Mouse (Mus musculus) midbrain, postnatal 0 days (tissue): Measurements from ENCODE around the gene Gm28051. TPM values are rescaled to one million over a fixed set of nuclear protein-coding genes. Genes with fewer than 3 reads are reported as not detected.

ENCODE experiments used
- ATAC-seq: fragments of 200-750 bp; cut with Nextera tagmentation; 2 replicates; pipeline ENCODE4 v1.8.0; 2017; ENCODE audit warnings: moderate number of reproducible peaks, mild to moderate bottlenecking, moderate TSS enrichment, moderate library complexity; ENCODE audit not compliant: low FRiP score
- DNase-seq: peaks from one replicate; pipeline ENCODE4 v3.0.0-alpha.2; 2015; ENCODE audit warnings: low spot score
- H3K27ac ChIP-seq: fragments of 300-500 bp; sonication (generic); 2 replicates; pipeline ENCODE4 v1.5.1; 2014; ENCODE audit warnings: low read depth, mild to moderate bottlenecking, low read length, mixed read lengths
- H3K27me3 ChIP-seq: fragments of 300-500 bp; sonication (generic); 2 replicates; pipeline ENCODE4 v1.6.1; 2014; ENCODE audit warnings: low read length, control low read depth, mixed read lengths; ENCODE audit not compliant: insufficient read depth
- H3K36me3 ChIP-seq: fragments of 300-500 bp; sonication (generic); 2 replicates; pipeline ENCODE4 v1.6.1; 2014; ENCODE audit warnings: low read length, control low read depth, mixed read lengths; ENCODE audit not compliant: insufficient read depth
- H3K4me1 ChIP-seq: fragments of 300-500 bp; sonication (generic); 2 replicates; pipeline ENCODE4 v1.6.1; 2014; ENCODE audit warnings: mild to moderate bottlenecking, control low read depth, antibody characterized with exemption, low read length, mixed read lengths; ENCODE audit not compliant: insufficient read depth
- H3K4me2 ChIP-seq: fragments of 300-500 bp; sonication (generic); 2 replicates; pipeline ENCODE4 v1.6.1; 2014; ENCODE audit warnings: low read depth, mild to moderate bottlenecking, low read length, mixed read lengths; ENCODE audit not compliant: poor library complexity, severe bottlenecking
- H3K4me3 ChIP-seq: fragments of 300-500 bp; sonication (generic); 2 replicates; pipeline ENCODE4 v1.5.1; 2014; ENCODE audit warnings: low read depth, mild to moderate bottlenecking, low read length, moderate library complexity
- H3K9ac ChIP-seq: fragments of 300-500 bp; sonication (generic); replicated peaks from 2 replicates; pipeline ENCODE4 v1.6.1; 2014; ENCODE audit warnings: mild to moderate bottlenecking, low read length, moderate library complexity, mixed read lengths; ENCODE audit not compliant: poor library complexity, severe bottlenecking
- H3K9me3 ChIP-seq: fragments of 300-500 bp; sonication (generic); 2 replicates; pipeline ENCODE4 v1.6.1; 2016; ENCODE audit warnings: low read length, control low read depth
- CTCF ChIP-seq: IDR thresholded peaks from 2 replicates; pipeline ENCODE4 v1.5.1; 2016; ENCODE audit warnings: antibody characterized with exemption, mild to moderate bottlenecking
- WGBS: fragments of 180-500 bp; shearing (Covaris S2); extraction: QIAGEN DNeasy Blood & Tissue Kit; methylation state at CpG from one replicate; pipeline ENCODE4 v1.1.7; 2014; 5-methylcytosine and 5-hydroxymethylcytosine counted together
- polyA plus RNA-seq: library from polyadenylated mRNA; unstranded; fragments of >200 nt; fragmentation: Nextera tagmentation; extraction: Ambion mirVana; gene quantifications from 2 replicates; pipeline ENCODE4 v1.2.1, GENCODE M21; 2015
- total RNA-seq: library from RNA; depleted of rRNA; stranded (reverse); fragments of >200 nt; gene quantifications from 2 replicates; pipeline ENCODE4 v1.2.3, GENCODE M21; 2014

Gene Gm28051
- total and polyA plus RNA-seq, 2 experiments from 2014 or later = 0.93 TPM; not detected in 1

DNA sequence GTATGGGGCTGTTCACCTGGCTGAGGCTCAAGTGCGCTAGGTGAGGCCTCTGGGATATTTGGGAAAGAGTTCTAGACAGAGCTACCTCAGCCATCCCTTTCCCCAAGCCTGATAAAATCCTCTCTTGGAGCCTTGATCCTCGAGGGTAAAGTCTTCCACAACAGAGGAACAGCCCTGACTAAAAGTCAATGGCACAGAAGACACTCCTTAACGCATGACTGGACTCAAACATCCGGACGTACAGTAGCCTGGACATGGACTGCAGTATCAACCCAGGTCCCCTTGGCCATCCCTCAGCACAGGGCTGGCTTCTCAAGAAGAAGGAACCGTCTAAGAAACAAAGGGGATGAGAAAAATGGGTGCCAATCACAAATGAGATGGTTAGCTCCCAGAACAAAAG lies 74.1 kb downstream of the Gm28051 start:
- TF ChIP-seq CTCF = no peak
- DNase-seq (no peak), ATAC-seq (no peak)
- no peaks in the 10 kb centered on the region for H3K27me3 ChIP-seq
- H3K9me3 ChIP-seq = no peaks in the 10 kb centered on the region
- H3K36me3 ChIP-seq = peaks cover 2% of the 10 kb centered on the region; the same call in 1 of the 2 replicates
- peaks cover 18% of the 10 kb centered on the region for H3K4me1 ChIP-seq
- no peak overlapping the region for H3K4me2 ChIP-seq
- WGBS = 62% methylated on average over 6 of the region's 6 CpGs
- no peak overlapping the region for H3K9ac ChIP-seq
- H3K4me3 ChIP-seq = no peak overlapping the region
- H3K27ac ChIP-seq = no peak overlapping the region

DNA sequence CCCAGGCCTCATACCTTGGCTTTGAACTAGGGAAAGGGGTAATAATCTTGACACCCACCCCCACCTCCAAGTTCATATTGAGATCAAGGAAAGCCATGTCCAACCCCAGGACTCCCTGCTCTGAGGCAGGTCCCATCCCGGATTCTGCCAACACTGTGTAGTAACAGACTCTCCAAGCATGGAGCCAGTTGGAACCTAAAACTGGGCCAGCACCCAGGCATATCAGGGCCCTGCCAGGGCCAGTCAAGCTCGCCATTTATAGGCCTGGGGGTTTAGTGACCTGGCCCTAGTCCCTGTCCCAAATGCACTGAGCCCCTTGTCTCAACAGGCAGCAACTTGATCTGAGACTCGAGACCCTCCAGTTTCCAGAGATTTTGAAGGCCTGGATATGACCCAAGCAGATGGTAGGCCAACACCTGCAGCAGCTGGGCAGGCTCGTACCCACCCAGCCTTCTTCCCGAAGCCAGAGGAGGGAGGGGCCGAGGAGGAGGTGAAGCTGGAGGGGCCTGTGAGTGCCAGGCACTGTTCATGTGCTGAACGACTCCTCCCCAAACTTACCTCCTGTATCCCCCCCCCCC lies 74.8 kb downstream of the Gm28051 start:
- H3K27ac ChIP-seq = no peak overlapping the region
- 82% methylated on average over 7 of the region's 7 CpGs for WGBS
- no peak overlapping the region for H3K9ac ChIP-seq
- peaks cover 2% of the 10 kb centered on the region; the same call in 1 of the 2 replicates for H3K36me3 ChIP-seq
- ATAC-seq = no peak
- no peak for TF ChIP-seq CTCF
- H3K27me3 ChIP-seq = no peaks in the 10 kb centered on the region
- H3K4me3 ChIP-seq = no peak overlapping the region
- peaks cover 18% of the 10 kb centered on the region for H3K4me1 ChIP-seq
- H3K9me3 ChIP-seq = no peaks in the 10 kb centered on the region
- no peak for DNase-seq
- H3K4me2 ChIP-seq = no peak overlapping the region

- WGBS = 88% methylated on average over 5 of the region's 5 CpGs
- no peaks in the 10 kb centered on the region for H3K9me3 ChIP-seq
- H3K27ac ChIP-seq = no peak overlapping the region
- no peak overlapping the region for H3K4me3 ChIP-seq
- TF ChIP-seq CTCF = no peak
- H3K36me3 ChIP-seq = peaks cover 2% of the 10 kb centered on the region; the same call in 1 of the 2 replicates
- DNase-seq (no peak), ATAC-seq (no peak)
- H3K4me1 ChIP-seq = peaks cover 20% of the 10 kb centered on the region
- no peak overlapping the region for H3K4me2 ChIP-seq
- no peak overlapping the region for H3K9ac ChIP-seq
- H3K27me3 ChIP-seq = no peaks in the 10 kb centered on the region
Measured at GRCm38 (mm10) chr12:102682085-102682484, 75.5 kb downstream of the Gm28051 start.

- ATAC-seq = no peak
- peak; percentile 14; the same call in 1 of the 2 replicates for TF ChIP-seq CTCF
- WGBS = 77% methylated on average over 7 of the region's 7 CpGs
- H3K27me3 ChIP-seq = no peaks in the 10 kb centered on the region
- H3K9ac ChIP-seq = no peak overlapping the region
- no peak for DNase-seq
- H3K4me3 ChIP-seq = no peak overlapping the region
- H3K36me3 ChIP-seq = peaks cover 2% of the 10 kb centered on the region; the same call in 1 of the 2 replicates
- no peak overlapping the region for H3K27ac ChIP-seq
- no peak overlapping the region for H3K4me2 ChIP-seq
- no peaks in the 10 kb centered on the region for H3K9me3 ChIP-seq
- peaks cover 21% of the 10 kb centered on the region for H3K4me1 ChIP-seq
Measured at GRCm38 (mm10) chr12:102681590-102681989, 76.0 kb downstream of the Gm28051 start.

GRCm38 (mm10) chr12:102678820-102679219 lies 78.7 kb downstream of the Gm28051 start:
- DNase-seq (no peak), ATAC-seq (no peak)
- no peak overlapping the region for H3K9ac ChIP-seq
- H3K27ac ChIP-seq = no peak overlapping the region
- WGBS = 25% methylated on average over 6 of the region's 6 CpGs
- H3K9me3 ChIP-seq = no peaks in the 10 kb centered on the region
- H3K36me3 ChIP-seq = peaks cover 5% of the 10 kb centered on the region; the same call in 1 of the 2 replicates
- peaks cover 11% of the 10 kb centered on the region; the same call in 1 of the 2 replicates for H3K4me1 ChIP-seq
- no peaks in the 10 kb centered on the region for H3K27me3 ChIP-seq
- H3K4me2 ChIP-seq = no peak overlapping the region
- H3K4me3 ChIP-seq = no peak overlapping the region
- TF ChIP-seq CTCF = no peak

GRCm38 (mm10) chr12:102677089-102677488 lies 80.5 kb downstream of the Gm28051 start:
- TF ChIP-seq CTCF = no peak
- H3K27me3 ChIP-seq = no peaks in the 10 kb centered on the region
- ATAC-seq (no peak), DNase-seq (no peak)
- 70% methylated on average over 3 of the region's 3 CpGs for WGBS
- no peak overlapping the region for H3K9ac ChIP-seq
- 0 out of 2 replicates have a peak, but pooled peaks cover 4% of the 10 kb centered on the region for H3K36me3 ChIP-seq
- no peak overlapping the region for H3K4me2 ChIP-seq
- no peak overlapping the region for H3K27ac ChIP-seq
- H3K9me3 ChIP-seq = no peaks in the 10 kb centered on the region
- H3K4me3 ChIP-seq = no peak overlapping the region
- peaks cover 9% of the 10 kb centered on the region; the same call in 1 of the 2 replicates for H3K4me1 ChIP-seq
